Mouse (Mus musculus) CH12.LX (cell line): ENCODE results near the gene 4930438A08Rik. TPM values are rescaled to one million over a fixed set of nuclear protein-coding genes. Genes with fewer than 3 reads are reported as not detected.
A peak's percentile ranks its signal among the peaks of the same experiment; 100 is the strongest.

ENCODE experiments used
- DNase-seq: peaks from one replicate; pipeline ENCODE4 v3.0.0-alpha.2; 2013; ENCODE audit errors: extremely low read depth
- H3K27ac ChIP-seq: 2 replicates; pipeline ENCODE4 v1.5.1; 2012; ENCODE audit warnings: low read depth, mild to moderate bottlenecking, control low read depth, moderate library complexity; ENCODE audit not compliant: insufficient read depth
- H3K27me3 ChIP-seq: replicated peaks from 2 replicates; pipeline ENCODE3; 2012; ENCODE audit warnings: inconsistent platforms
- H3K36me3 ChIP-seq, 2 experiments: replicated peaks in 1 of 2; 2 replicates each; pipeline versions ENCODE3 to v1.6.1; 2012; ENCODE audit warnings: inconsistent platforms in 1 of 2, low read length in 1 of 2, mild to moderate bottlenecking in 1 of 2, mixed read lengths in 1 of 2, moderate library complexity in 1 of 2; ENCODE audit not compliant: control insufficient read depth in 1 of 2, insufficient read depth in 1 of 2
- H3K4me1 ChIP-seq, 2 experiments: 2 replicates each; pipeline ENCODE4 v1.6.1; 2012; ENCODE audit warnings: inconsistent platforms in 1 of 2, moderate library complexity in 1 of 2; ENCODE audit not compliant: insufficient read depth in 2 of 2, control insufficient read depth in 1 of 2
- H3K4me2 ChIP-seq: 2 replicates; pipeline ENCODE4 v1.6.1; 2012; ENCODE audit warnings: low read depth, mild to moderate bottlenecking, control low read depth; ENCODE audit not compliant: poor library complexity, insufficient read depth, severe bottlenecking
- H3K4me3 ChIP-seq, 3 experiments: fragments of 150-350 bp in 1 of 3; sonication (generic) in 1 of 3; replicated peaks in 1 of 3; 2 replicates each; pipeline versions ENCODE3 to v1.5.1; 2011 to 2012; ENCODE audit warnings: low read depth in 2 of 3, low read length in 2 of 3, mild to moderate bottlenecking in 2 of 3, moderate library complexity in 2 of 3, control low read depth in 1 of 3, improper control_type of control experiment in 1 of 3, inconsistent platforms in 1 of 3, mixed read lengths in 1 of 3; ENCODE audit not compliant: poor library complexity in 1 of 3
- H3K79me2 ChIP-seq: replicated peaks from 2 replicates; pipeline ENCODE4 v1.6.1; 2012; ENCODE audit warnings: mild to moderate bottlenecking, moderate library complexity; ENCODE audit not compliant: control insufficient read depth, poor library complexity, insufficient read depth, severe bottlenecking; ENCODE audit errors: extremely low read depth
- H3K9ac ChIP-seq: 2 replicates; pipeline ENCODE4 v1.6.1; 2012; ENCODE audit warnings: low read depth, mild to moderate bottlenecking, control low read depth, moderate library complexity; ENCODE audit not compliant: insufficient read depth
- H3K9me3 ChIP-seq: replicated peaks from 2 replicates; pipeline ENCODE3; 2012; ENCODE audit warnings: low read length, inconsistent platforms, mixed read lengths
- BHLHE40 ChIP-seq: IDR thresholded peaks from 2 replicates; pipeline ENCODE4 v1.6.1; 2011; ENCODE audit warnings: mild to moderate bottlenecking, low read depth, low read length, improper control_type of control experiment
- ELF1 ChIP-seq: IDR thresholded peaks from 2 replicates; pipeline ENCODE4 v1.6.1; 2014; ENCODE audit warnings: low read depth, mild to moderate bottlenecking, inconsistent platforms, low read length, improper control_type of control experiment
- EP300 ChIP-seq: IDR thresholded peaks from 2 replicates; pipeline ENCODE4 v1.6.1; 2011; ENCODE audit warnings: low read length, improper control_type of control experiment
- ETS1 ChIP-seq: conservative IDR thresholded peaks from 2 replicates; pipeline ENCODE4 v1.6.1; 2012; ENCODE audit warnings: low read depth, mild to moderate bottlenecking, inconsistent platforms, low read length, improper control_type of control experiment, moderate library complexity
- IRF4 ChIP-seq: IDR thresholded peaks from 2 replicates; pipeline ENCODE4 v1.6.1; 2014; ENCODE audit warnings: low read depth, mild to moderate bottlenecking, inconsistent platforms, low read length, improper control_type of control experiment
- JUN ChIP-seq: IDR thresholded peaks from 2 replicates; pipeline ENCODE4 v1.6.1; 2011; ENCODE audit warnings: low read depth, mild to moderate bottlenecking, low read length, improper control_type of control experiment, moderate library complexity; ENCODE audit not compliant: insufficient read depth
- JUND ChIP-seq: conservative IDR thresholded peaks from 2 replicates; pipeline ENCODE4 v1.6.1; 2011; ENCODE audit warnings: low read depth, low read length, improper control_type of control experiment
- MAFK ChIP-seq: IDR thresholded peaks from 2 replicates; pipeline ENCODE4 v1.6.1; 2011; ENCODE audit warnings: low read length, improper control_type of control experiment; ENCODE audit not compliant: insufficient replicate concordance
- MAX ChIP-seq: IDR thresholded peaks from 2 replicates; pipeline ENCODE4 v1.6.1; 2011; ENCODE audit warnings: low read length, improper control_type of control experiment
- MEF2A ChIP-seq: IDR thresholded peaks from 2 replicates; pipeline ENCODE4 v1.6.1; 2014; ENCODE audit warnings: low read depth, mild to moderate bottlenecking, inconsistent platforms, low read length, improper control_type of control experiment, borderline replicate concordance
- MYC ChIP-seq: IDR thresholded peaks from 2 replicates; pipeline ENCODE4 v1.6.1; 2011; ENCODE audit warnings: low read depth, mild to moderate bottlenecking, improper control_type of control experiment, low read length
- NELFE ChIP-seq: IDR thresholded peaks from 2 replicates; pipeline ENCODE4 v1.6.1; 2011; ENCODE audit warnings: low read depth, low read length, improper control_type of control experiment
- RAD21 ChIP-seq: IDR thresholded peaks from 2 replicates; pipeline ENCODE4 v1.6.1; 2011; ENCODE audit warnings: low read depth, mild to moderate bottlenecking, low read length, improper control_type of control experiment, moderate library complexity
- RCOR1 ChIP-seq: conservative IDR thresholded peaks from 2 replicates; pipeline ENCODE4 v1.6.1; 2012; ENCODE audit warnings: low read depth, mild to moderate bottlenecking, inconsistent platforms, low read length, improper control_type of control experiment
- SIN3A ChIP-seq: IDR thresholded peaks from 2 replicates; pipeline ENCODE4 v1.6.1; 2012; ENCODE audit warnings: low read length, improper control_type of control experiment, inconsistent platforms
- TCF12 ChIP-seq: IDR thresholded peaks from 2 replicates; pipeline ENCODE4 v1.6.1; 2014; ENCODE audit warnings: low read depth, mild to moderate bottlenecking, inconsistent platforms, low read length, improper control_type of control experiment
- UBTF ChIP-seq: IDR thresholded peaks from 2 replicates; pipeline ENCODE4 v1.6.1; 2012; ENCODE audit warnings: low read depth, mild to moderate bottlenecking, inconsistent platforms, low read length, improper control_type of control experiment, moderate library complexity
- USF1 ChIP-seq: IDR thresholded peaks from 2 replicates; pipeline ENCODE4 v1.6.1; 2014; ENCODE audit warnings: low read depth, mild to moderate bottlenecking, inconsistent platforms, low read length, improper control_type of control experiment
- USF2 ChIP-seq: conservative IDR thresholded peaks from 2 replicates; pipeline ENCODE4 v1.6.1; 2011; ENCODE audit warnings: low read depth, low read length, improper control_type of control experiment
- ZC3H11A ChIP-seq: IDR thresholded peaks from 2 replicates; pipeline ENCODE4 v1.6.1; 2012; ENCODE audit warnings: low read depth, mild to moderate bottlenecking, inconsistent platforms, low read length, improper control_type of control experiment
- ZKSCAN1 ChIP-seq: IDR thresholded peaks from 2 replicates; pipeline ENCODE4 v1.6.1; 2012; ENCODE audit warnings: low read depth, inconsistent platforms, low read length, improper control_type of control experiment, borderline replicate concordance
- ZNF384 ChIP-seq: IDR thresholded peaks from 2 replicates; pipeline ENCODE4 v1.6.1; 2012; ENCODE audit warnings: low read depth, low read length, improper control_type of control experiment, inconsistent platforms
- dilution Hi-C: fragments of 300-500 bp; cut with MboI; formaldehyde crosslinking; loops from 2 replicates; pipeline ENCODE4 v1.14.3; 2020; ENCODE audit warnings: low sequenced_read_pairs; ENCODE audit not compliant: extremely low pct_unique_long_range_greater_than_20kb, extremely low pct_ligation_motif_present
- in situ Hi-C: fragments of 300-500 bp; cut with MboI; formaldehyde crosslinking; loops from 3 replicates; pipeline ENCODE4 v1.14.3; 2019; ENCODE audit warnings: low sequenced_read_pairs, low pct_ligation_motif_present, low pct_unique_long_range_greater_than_20kb, mixed read lengths
- polyA plus RNA-seq: library from polyadenylated mRNA; unstranded; fragments of >175 nt; gene quantifications from 2 replicates; pipeline ENCODE4 v1.2.1, GENCODE M21; 2012; ENCODE audit warnings: low read depth; ENCODE audit not compliant: insufficient read length
- total RNA-seq, 2 experiments: library from RNA; depleted of rRNA; stranded (reverse); fragments of 300-350 nt in 1 of 2; fragments of >200 nt in 1 of 2; gene quantifications; 2 replicates each; pipeline ENCODE4 v1.2.3; 2012 to 2014

The 4930438A08Rik gene
- total and polyA plus RNA-seq, 3 experiments, result not detected

DNA sequence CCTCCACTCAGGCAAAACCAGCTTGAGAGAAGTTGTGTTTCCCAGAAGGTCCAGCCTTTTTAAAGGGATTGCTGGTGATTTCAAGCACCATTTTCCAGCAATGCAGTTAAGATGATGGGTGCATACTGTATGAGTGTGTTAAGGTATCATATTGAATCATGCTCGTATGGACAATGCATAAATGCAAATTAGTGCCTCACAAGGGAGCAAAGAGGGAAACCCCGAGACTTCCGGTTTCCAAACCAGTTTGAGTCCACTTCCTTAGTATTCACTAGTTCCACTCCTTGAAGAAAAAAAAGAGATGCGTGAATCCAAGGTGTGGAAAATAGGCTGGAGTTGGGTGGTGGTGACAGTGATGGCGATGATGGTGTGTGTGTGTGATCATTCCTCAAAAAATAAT, 7.9 kb downstream of the 4930438A08Rik start:
- Histone ChIP-seq H3K27ac (no peak overlapping the region), H3K9me3 (no peaks in the 10 kb centered on the region), H3K4me1 (peaks cover 14 to 19% of the 10 kb centered on the region in 2 experiments), H3K4me3 (no peak overlapping the region), H3K79me2 (no peaks in the 10 kb centered on the region)
- TF ChIP-seq USF1 (no peak), MEF2A (peak; percentile 39; the same call in 1 of the 2 replicates), MAFK (no peak), MAX (no peak; the same call in 1 of the 2 replicates), UBTF (no peak), ZKSCAN1 (no peak), SIN3A (no peak), MYC (no peak; the same call in 1 of the 2 replicates), ETS1 (peak; percentile 79), ZC3H11A (no peak), ELF1 (peak; percentile 73), IRF4 (peak; percentile 94), JUN (peak; percentile 73), TCF12 (0 out of 2 replicates have a peak, but pooled peaks have one; percentile 47), RAD21 (no peak), NELFE (no peak), EP300 (peak; percentile 96), RCOR1 (0 out of 2 replicates have a peak, but pooled peaks have one; percentile 29), BHLHE40 (peak; percentile 78), ZNF384 (peak; percentile 89), JUND (peak; percentile 81), USF2 (no peak)
- TF ChIP-seq, all 38 proteins: peak for 11
- dilution Hi-C loops, result no loop called here
- DNase-seq, result peak; percentile 86
- Histone ChIP-seq H3K27me3 (peaks cover 72% of the 10 kb centered on the region), H3K9ac (no peak overlapping the region), H3K4me2 (peak overlapping the region; percentile 85), H3K36me3 (no peaks in the 10 kb centered on the region)
- in situ Hi-C loops, result no loop called here
